Mouse (Mus musculus): ENCODE data around the gene Psmb2.

DNA sequence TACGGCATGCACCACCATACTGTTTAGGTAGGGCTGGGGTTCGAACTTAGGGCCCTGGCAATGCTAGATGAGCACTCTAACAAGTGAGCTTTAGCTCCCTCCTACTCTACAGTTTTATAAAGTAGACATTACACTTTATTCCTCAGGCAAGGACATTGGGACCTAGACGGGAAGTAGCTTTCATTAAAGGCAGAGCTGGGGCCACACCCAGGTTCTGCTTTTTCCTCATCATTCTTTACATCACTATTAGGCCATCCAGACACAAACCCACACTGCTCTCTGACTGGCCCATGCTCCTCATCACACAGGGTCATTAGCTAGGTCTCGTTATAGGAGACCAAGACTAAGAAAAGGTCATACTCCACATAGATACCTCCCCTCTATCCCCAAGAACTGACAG is 33.6 kb upstream of the Psmb2 start:
- no peak for TF ChIP-seq CTCF (IDR thresholded peaks at IDR 0.05; ENCODE audit: insufficient read depth, low read depth, low read length)
- TF ChIP-seq POLR2A (IDR thresholded peaks at IDR 0.05; ENCODE audit: insufficient read depth, low read depth, low read length), result no peak

Measured in olfactory bulb, adult 2 months (tissue).